Mouse (Mus musculus) MEL (cell line): ENCODE results near the gene Miip. TPM values are rescaled to one million over a fixed set of nuclear protein-coding genes. Genes with fewer than 3 reads are reported as not detected.

ENCODE experiments used
- DNase-seq: peaks from one replicate; pipeline ENCODE4 v3.0.0; 2011; ENCODE audit warnings: low read depth, low spot score
- H3K27ac ChIP-seq: 2 replicates; pipeline ENCODE4 v1.5.1; 2012; ENCODE audit warnings: low read depth, mild to moderate bottlenecking, control low read depth, low read length, moderate library complexity; ENCODE audit not compliant: control insufficient read depth
- H3K27me3 ChIP-seq, 2 experiments: fragments of 150-350 bp in 1 of 2; sonication (generic) in 1 of 2; 2 replicates each; pipeline ENCODE4 v1.6.1; 2012; ENCODE audit warnings: low read length in 2 of 2, mild to moderate bottlenecking in 2 of 2, improper control_type of control experiment in 1 of 2, moderate library complexity in 1 of 2; ENCODE audit not compliant: insufficient read depth in 2 of 2, control insufficient read depth in 1 of 2
- H3K36me3 ChIP-seq, 2 experiments: 2 replicates each; pipeline ENCODE4 v1.6.1; 2012 to 2014; ENCODE audit warnings: low read length in 2 of 2, improper control_type of control experiment in 1 of 2, inconsistent platforms in 1 of 2, mild to moderate bottlenecking in 1 of 2; ENCODE audit not compliant: insufficient read depth in 2 of 2, control insufficient read depth in 1 of 2
- H3K4me1 ChIP-seq, 2 experiments: fragments of 150-350 bp in 1 of 2; sonication (generic) in 1 of 2; 2 replicates each; pipeline ENCODE4 v1.6.1; 2012; ENCODE audit warnings: low read length in 2 of 2, improper control_type of control experiment in 1 of 2, mild to moderate bottlenecking in 1 of 2; ENCODE audit not compliant: insufficient read depth in 2 of 2, control insufficient read depth in 1 of 2
- H3K4me3 ChIP-seq, 2 experiments: fragments of 150-350 bp in 1 of 2; sonication (generic) in 1 of 2; 2 replicates each; pipeline ENCODE4 v1.5.1; 2012; ENCODE audit warnings: low read depth in 2 of 2, low read length in 2 of 2, mild to moderate bottlenecking in 2 of 2, moderate library complexity in 2 of 2, control low read depth in 1 of 2, improper control_type of control experiment in 1 of 2; ENCODE audit not compliant: control insufficient read depth in 1 of 2, insufficient read depth in 1 of 2
- H3K79me2 ChIP-seq: 2 replicates; pipeline ENCODE4 v1.6.1; 2012; ENCODE audit warnings: mild to moderate bottlenecking, low read length, moderate library complexity; ENCODE audit not compliant: control insufficient read depth, poor library complexity, insufficient read depth
- H3K9ac ChIP-seq: 2 replicates; pipeline ENCODE4 v1.6.1; 2012; ENCODE audit warnings: low read depth, mild to moderate bottlenecking, control low read depth, low read length, moderate library complexity; ENCODE audit not compliant: control insufficient read depth, poor library complexity, severe bottlenecking
- H3K9me3 ChIP-seq: fragments of 150-350 bp; sonication (generic); replicated peaks from 2 replicates; pipeline ENCODE4 v1.6.1; 2012; ENCODE audit warnings: mild to moderate bottlenecking, low read length, improper control_type of control experiment, moderate library complexity; ENCODE audit not compliant: insufficient read depth
- CHD1 ChIP-seq: IDR thresholded peaks from 2 replicates; pipeline ENCODE4 v1.6.1; 2012; ENCODE audit warnings: low read depth, mild to moderate bottlenecking, inconsistent platforms, low read length, improper control_type of control experiment
- CHD2 ChIP-seq: IDR thresholded peaks from 2 replicates; pipeline ENCODE4 v1.6.1; 2011; ENCODE audit warnings: low read length, improper control_type of control experiment
- CTCF ChIP-seq, 3 experiments: IDR thresholded peaks in 2 of 3; conservative IDR thresholded peaks in 1 of 3; 2 replicates each; pipeline ENCODE4 v1.5.1; 2011 to 2012; ENCODE audit warnings: low read length in 3 of 3, low read depth in 2 of 3, mild to moderate bottlenecking in 2 of 3, improper control_type of control experiment in 1 of 3, inconsistent platforms in 1 of 3, mixed read lengths in 1 of 3, moderate library complexity in 1 of 3; ENCODE audit not compliant: control insufficient read depth in 1 of 3, insufficient read depth in 1 of 3, poor library complexity in 1 of 3, severe bottlenecking in 1 of 3
- E2F4 ChIP-seq: IDR thresholded peaks from 2 replicates; pipeline ENCODE4 v1.6.1; 2011; ENCODE audit warnings: low read depth, low read length, improper control_type of control experiment, borderline replicate concordance
- ELF1 ChIP-seq: IDR thresholded peaks from 2 replicates; pipeline ENCODE4 v1.6.1; 2014; ENCODE audit warnings: low read depth, mild to moderate bottlenecking, inconsistent platforms, low read length, improper control_type of control experiment, moderate library complexity
- EP300 ChIP-seq, 2 experiments: IDR thresholded peaks; 2 replicates each; pipeline ENCODE4 v1.6.1; 2011; ENCODE audit warnings: improper control_type of control experiment in 2 of 2, low read length in 2 of 2, low read depth in 1 of 2, mild to moderate bottlenecking in 1 of 2
- GABPA ChIP-seq: IDR thresholded peaks from 2 replicates; pipeline ENCODE4 v1.6.1; 2012; ENCODE audit warnings: low read depth, mild to moderate bottlenecking, inconsistent platforms, low read length, improper control_type of control experiment, moderate library complexity
- JUND ChIP-seq: IDR thresholded peaks from 2 replicates; pipeline ENCODE4 v1.6.1; 2011; ENCODE audit warnings: low read depth, mild to moderate bottlenecking, improper control_type of control experiment, low read length
- KAT2A ChIP-seq: conservative IDR thresholded peaks from 2 replicates; pipeline ENCODE4 v1.6.1; 2012; ENCODE audit warnings: low read depth, low read length, improper control_type of control experiment, inconsistent platforms
- MAFK ChIP-seq: IDR thresholded peaks from 2 replicates; pipeline ENCODE4 v1.6.1; 2011; ENCODE audit warnings: low read depth, mild to moderate bottlenecking, low read length, improper control_type of control experiment, borderline replicate concordance
- MAX ChIP-seq: IDR thresholded peaks from 2 replicates; pipeline ENCODE4 v1.6.1; 2011; ENCODE audit warnings: low read length, improper control_type of control experiment
- MAZ ChIP-seq: IDR thresholded peaks from 2 replicates; pipeline ENCODE4 v1.6.1; 2012; ENCODE audit warnings: low read depth, mild to moderate bottlenecking, inconsistent platforms, low read length, improper control_type of control experiment
- MYB ChIP-seq: IDR thresholded peaks from 2 replicates; pipeline ENCODE4 v1.6.1; 2011; ENCODE audit warnings: mild to moderate bottlenecking, low read depth, low read length, improper control_type of control experiment
- NELFE ChIP-seq: IDR thresholded peaks from 2 replicates; pipeline ENCODE4 v1.6.1; 2011; ENCODE audit warnings: low read depth, low read length, improper control_type of control experiment
- NRF1 ChIP-seq: IDR thresholded peaks from 2 replicates; pipeline ENCODE4 v1.6.1; 2014; ENCODE audit warnings: low read depth, mild to moderate bottlenecking, inconsistent platforms, low read length, improper control_type of control experiment, moderate library complexity; ENCODE audit not compliant: poor library complexity, insufficient read depth, severe bottlenecking
- POLR2A ChIP-seq, 2 experiments: IDR thresholded peaks; 2 replicates each; pipeline ENCODE4 v1.6.1; 2011 to 2012; ENCODE audit warnings: low read length in 2 of 2, mild to moderate bottlenecking in 2 of 2, control low read depth in 1 of 2, improper control_type of control experiment in 1 of 2, low read depth in 1 of 2, moderate library complexity in 1 of 2; ENCODE audit not compliant: control insufficient read depth in 1 of 2, insufficient read depth in 1 of 2, poor library complexity in 1 of 2
- POLR2AphosphoS2 ChIP-seq: IDR thresholded peaks from 2 replicates; pipeline ENCODE4 v1.6.1; 2011; ENCODE audit warnings: low read length, improper control_type of control experiment
- SIN3A ChIP-seq: IDR thresholded peaks from 2 replicates; pipeline ENCODE4 v1.6.1; 2012; ENCODE audit warnings: low read length, improper control_type of control experiment, inconsistent platforms
- SMC3 ChIP-seq: IDR thresholded peaks from 2 replicates; pipeline ENCODE4 v1.6.1; 2011; ENCODE audit warnings: low read depth, low read length, improper control_type of control experiment
- TAL1 ChIP-seq: IDR thresholded peaks from 2 replicates; pipeline ENCODE4 v1.6.1; 2012; ENCODE audit warnings: mild to moderate bottlenecking, inconsistent platforms, low read length, moderate library complexity, mixed read lengths
- TBP ChIP-seq: IDR thresholded peaks from 2 replicates; pipeline ENCODE4 v1.8.0; 2011; ENCODE audit warnings: low read depth, low read length, improper control_type of control experiment
- UBTF ChIP-seq: IDR thresholded peaks from 2 replicates; pipeline ENCODE4 v1.6.1; 2012; ENCODE audit warnings: low read depth, mild to moderate bottlenecking, inconsistent platforms, low read length, improper control_type of control experiment, moderate library complexity, borderline replicate concordance; ENCODE audit not compliant: insufficient read depth
- USF1 ChIP-seq: IDR thresholded peaks from 2 replicates; pipeline ENCODE4 v1.6.1; 2014; ENCODE audit warnings: low read depth, mild to moderate bottlenecking, inconsistent platforms, low read length, improper control_type of control experiment, moderate library complexity
- ZC3H11A ChIP-seq: IDR thresholded peaks from 2 replicates; pipeline ENCODE4 v1.6.1; 2012; ENCODE audit warnings: low read depth, mild to moderate bottlenecking, inconsistent platforms, low read length, improper control_type of control experiment
- polyA plus RNA-seq, 2 experiments: library from polyadenylated mRNA; stranded (reverse) in 1 of 2; unstranded in 1 of 2; fragments of >175 nt in 1 of 2; fragments of >200 nt in 1 of 2; gene quantifications; 2 replicates each; pipeline versions ENCODE4 v1.2.1 to v1.2.4; 2012; ENCODE audit warnings: low replicate concordance in 2 of 2, low read depth in 1 of 2; ENCODE audit not compliant: insufficient read length in 2 of 2, insufficient read depth in 1 of 2, missing spikeins in 1 of 2
- total RNA-seq: library from RNA; depleted of rRNA; stranded (reverse); fragments of 300-350 nt; gene quantifications from 2 replicates; pipeline ENCODE4 v1.2.3, GENCODE M21; 2012

The Miip gene
- total and polyA plus RNA-seq, 3 experiments: 19.0 to 31.4 TPM; not detected in 1

DNA sequence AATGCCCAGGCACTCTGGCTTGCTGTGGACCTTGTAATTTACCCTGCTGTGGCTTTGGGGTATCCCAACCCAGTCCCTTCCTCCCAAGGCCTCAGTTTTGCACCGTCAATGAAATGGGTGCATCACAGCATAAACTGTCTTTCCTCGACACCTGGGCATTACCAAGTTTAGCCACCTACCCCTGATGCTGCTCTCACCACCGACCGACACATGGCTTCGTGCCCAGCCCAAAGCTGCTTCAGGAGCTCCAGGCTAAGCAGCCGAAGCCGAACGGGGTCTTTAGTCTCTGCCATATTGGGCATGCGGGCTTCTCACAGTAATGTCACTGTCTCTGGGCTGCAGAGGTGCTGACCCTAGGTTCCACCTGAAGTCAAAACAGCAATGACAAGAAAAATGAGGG lies 2.6 kb downstream of the Miip start:
- H3K79me2 ChIP-seq: peaks cover 18% of the 10 kb centered on the region
- TF ChIP-seq CHD2 (no peak), ZC3H11A (no peak), E2F4 (no peak), MAFK (no peak), ELF1 (no peak), KAT2A (no peak), CHD1 (no peak), MYB (no peak), USF1 (no peak), GABPA (no peak)
- H3K4me3 ChIP-seq: no peak overlapping the region
- H3K9ac ChIP-seq: no peak overlapping the region
- peaks cover 5 to 14% of the 10 kb centered on the region in 2 experiments; a peak in 3 of 4 replicates for H3K4me1 ChIP-seq
- DNase-seq: no peak
- H3K36me3 ChIP-seq: no peaks in the 10 kb centered on the region; a peak in 1 of 4 replicates
- no peak overlapping the region for H3K27ac ChIP-seq
- no peaks in the 10 kb centered on the region for H3K9me3 ChIP-seq
- no peaks in the 10 kb centered on the region for H3K27me3 ChIP-seq

DNA sequence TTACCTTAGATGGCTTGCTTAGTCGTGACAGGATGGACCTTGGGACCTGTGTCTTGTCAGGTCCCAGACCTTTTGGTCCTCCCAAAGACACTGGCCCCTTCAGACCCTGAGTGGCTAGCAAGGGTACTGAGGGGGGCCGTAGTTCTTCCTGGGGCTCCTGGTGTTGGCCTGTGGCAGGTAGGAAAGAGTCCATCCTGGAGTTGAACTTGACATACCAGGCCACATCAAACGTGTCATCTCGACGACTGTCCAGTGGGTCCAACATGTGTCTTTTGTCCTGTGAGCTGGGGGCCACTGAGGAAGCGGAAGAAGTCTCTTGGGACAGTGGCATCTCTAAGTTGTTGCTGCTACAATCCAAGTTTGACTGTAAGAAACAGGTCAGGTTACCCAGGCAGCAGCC lies 3.0 kb downstream of the Miip start:
- no peak for DNase-seq
- no peak overlapping the region for H3K27ac ChIP-seq
- H3K4me1 ChIP-seq: peaks cover 5 to 14% of the 10 kb centered on the region in 2 experiments; a peak in 3 of 4 replicates
- no peak overlapping the region for H3K9ac ChIP-seq
- H3K27me3 ChIP-seq: no peaks in the 10 kb centered on the region
- peaks cover 18% of the 10 kb centered on the region for H3K79me2 ChIP-seq
- H3K36me3 ChIP-seq: no peaks in the 10 kb centered on the region; a peak in 1 of 4 replicates
- no peak for TF ChIP-seq POLR2A (IDR thresholded peaks at IDR 0.05; ENCODE audit: control insufficient read depth in 1 of 2, insufficient read depth in 1 of 2, low read depth in 1 of 2, low read length in 2 of 2, poor library complexity in 1 of 2)
- no peak for TF ChIP-seq E2F4
- TF ChIP-seq MYB: no peak
- TF ChIP-seq SIN3A: no peak
- no peak for TF ChIP-seq SMC3
- TF ChIP-seq TBP: no peak
- TF ChIP-seq MAX: no peak
- TF ChIP-seq ZC3H11A: no peak
- no peak for TF ChIP-seq UBTF
- TF ChIP-seq TAL1: no peak
- TF ChIP-seq MAZ: no peak
- no peak for TF ChIP-seq JUND
- no peak for TF ChIP-seq NELFE
- no peak for TF ChIP-seq CTCF (IDR thresholded peaks at IDR 0.05 in 2 of 3, conservative IDR thresholded peaks at IDR 0.05 in 1 of 3; ENCODE audit: control insufficient read depth in 1 of 3, insufficient read depth in 1 of 3, low read depth in 2 of 3, low read length in 3 of 3, poor library complexity in 1 of 3, severe bottlenecking in 1 of 3)
- TF ChIP-seq POLR2AphosphoS2: no peak
- TF ChIP-seq NRF1: no peak
- no peak for TF ChIP-seq EP300 (IDR thresholded peaks at IDR 0.05; ENCODE audit: low read depth in 1 of 2, low read length in 2 of 2)
- H3K4me3 ChIP-seq: no peak overlapping the region
- H3K9me3 ChIP-seq: no peaks in the 10 kb centered on the region
